Mouse (Mus musculus) C3H10T1/2 (cell line): ENCODE data around the gene Ceacam19. TPM values are rescaled to one million over a fixed set of nuclear protein-coding genes. Genes with fewer than 3 reads are reported as not detected.

ENCODE experiments used
- polyA plus RNA-seq, 2 experiments: library from polyadenylated mRNA; unstranded; fragments of >200 nt; fragmentation: generic; extraction: Trizol; gene quantifications; one replicate each; pipeline ENCODE4 v1.2.1; 2012; ENCODE audit warnings: missing spikeins in 2 of 2

The Ceacam19 gene
- polyA plus RNA-seq = not detected

DNA sequence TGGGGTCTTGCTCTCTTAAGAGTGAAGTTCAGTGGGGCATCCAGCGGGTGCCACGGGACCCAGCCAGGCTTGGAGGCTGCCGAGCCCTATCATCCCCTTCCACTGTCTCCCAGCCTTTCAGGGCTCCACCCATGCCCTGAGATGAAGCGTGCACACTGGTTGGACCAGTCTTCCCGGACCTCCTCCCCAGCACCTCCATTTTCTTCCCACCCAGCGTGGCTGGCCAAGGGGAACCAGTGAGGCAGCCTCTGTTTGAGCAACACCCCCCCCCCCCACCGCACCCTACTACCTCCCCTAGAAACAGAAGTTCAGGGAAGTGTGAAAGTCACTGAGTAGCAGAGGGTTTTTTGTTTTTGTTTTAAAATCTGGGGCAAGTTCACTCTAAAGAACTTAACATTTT, at the start of gene Ceacam19:
Gene Ceacam19 (minus strand): TSS at position 117 of the 400 bp plus-strand sequence.

DNA sequence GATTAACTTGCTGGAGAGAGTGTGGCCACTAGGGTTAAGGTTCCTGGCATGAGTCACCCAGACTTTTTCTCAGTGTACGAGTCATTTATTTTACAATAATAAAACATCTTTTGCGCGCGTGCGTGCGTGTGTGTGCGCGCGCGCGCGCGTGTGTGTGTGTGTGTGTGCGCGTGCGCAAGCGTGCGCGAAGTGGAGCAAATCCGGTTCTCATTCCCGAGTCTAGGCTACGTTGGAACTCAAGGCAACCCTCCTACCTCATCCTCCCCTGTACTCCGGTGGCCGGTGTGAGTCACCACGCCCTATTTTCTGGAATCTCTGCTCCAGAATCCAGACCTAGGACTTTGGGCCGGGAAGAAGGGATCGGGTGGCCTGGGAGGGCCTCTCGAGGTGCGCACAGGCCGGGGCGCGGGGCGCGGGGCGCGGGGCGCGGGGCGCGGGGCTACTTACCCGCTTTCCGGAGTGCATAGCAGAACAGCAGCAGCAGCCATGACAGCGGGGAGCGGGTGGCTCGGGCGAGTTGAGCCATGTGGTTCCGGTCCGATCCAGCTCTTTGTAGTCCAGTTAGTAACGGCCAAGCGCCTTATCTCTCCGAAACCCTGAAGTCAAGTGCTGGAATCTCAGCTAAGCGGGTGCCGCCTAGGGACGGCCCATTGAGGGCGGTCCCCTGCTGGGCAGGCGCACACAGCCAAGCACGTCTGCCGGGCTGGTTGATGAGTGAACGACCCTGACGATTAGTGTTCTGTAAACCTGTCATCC, 32.9 kb upstream of the Ceacam19 start, which contains the start of gene Pvr:
Gene Pvr (minus strand): TSS at position 655 of the 756 bp plus-strand sequence.

DNA sequence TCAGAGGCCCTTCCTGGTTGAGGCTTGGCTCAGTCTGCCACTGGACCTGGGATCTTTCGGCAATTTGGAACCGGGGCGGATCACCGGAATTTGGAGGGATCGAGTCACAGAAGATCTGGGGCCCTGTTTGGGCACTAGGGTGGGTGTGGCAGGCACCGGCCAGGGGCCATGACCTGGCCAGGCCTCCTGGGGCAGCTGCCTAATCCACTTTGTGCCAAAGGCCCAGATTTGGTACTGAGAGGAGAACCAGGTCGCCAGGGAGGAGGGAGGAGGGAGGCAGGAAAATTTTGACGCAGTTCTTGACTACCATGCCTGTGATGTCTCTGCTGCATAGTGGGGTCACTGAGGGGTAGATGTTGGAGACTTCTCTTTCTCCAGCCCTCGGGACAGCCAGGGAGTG, 26.6 kb downstream of the Ceacam19 start, which contains the start of gene Ceacam16:
Gene Ceacam16 (minus strand): TSS at position 101 of the 400 bp plus-strand sequence.

DNA sequence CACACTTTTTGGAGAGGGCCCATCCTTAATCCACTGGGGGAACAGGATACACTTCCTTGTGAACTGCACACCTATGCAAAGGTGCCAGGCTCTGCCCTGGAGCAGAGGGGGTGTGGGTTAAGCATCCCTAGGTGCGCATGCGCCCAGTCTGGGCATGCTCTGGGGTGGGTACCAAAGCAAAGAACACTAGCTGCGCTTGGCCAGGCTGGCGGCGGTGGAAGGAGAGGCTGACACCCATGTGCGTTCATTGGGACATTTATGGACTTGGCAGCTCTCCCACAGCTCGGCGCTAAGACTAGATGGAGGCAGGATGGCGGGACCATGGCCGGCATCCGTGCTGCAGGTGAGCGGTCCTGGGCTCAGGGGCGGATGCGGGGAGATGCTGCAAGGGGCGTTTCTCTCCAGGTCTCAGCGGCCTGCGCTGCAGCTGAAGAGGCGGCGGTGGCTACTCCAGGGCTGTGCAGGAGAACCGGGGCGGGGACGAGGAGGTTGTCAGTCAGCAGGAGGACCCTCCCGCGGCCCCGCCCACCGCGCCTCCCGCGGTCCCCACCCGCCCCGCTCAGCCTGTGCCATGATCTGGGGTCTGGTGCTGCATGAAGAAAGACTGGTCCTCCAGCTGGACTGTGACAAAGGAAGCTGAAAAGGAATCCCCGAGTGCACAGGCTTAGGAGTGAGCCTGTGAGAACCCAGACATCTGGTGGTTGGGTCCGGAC, 35.8 kb downstream of the Ceacam19 start, which contains the start of gene Gm19345:
Gene Gm19345 (plus strand): TSS at position 146 of the 713 bp plus-strand sequence.

Other genes starting within 250 kb of the Ceacam19 start
- gene Clptm1, start 222.9 kb downstream of the Ceacam19 start, polyA plus RNA-seq = 10 to 100 TPM; 82.8 to 99.6 TPM
- gene Apoc2, start 210.0 kb downstream of the Ceacam19 start, polyA plus RNA-seq = under 1 TPM in 1 of 2 experiments, not detected in 1; 0.94 TPM
- gene Gm44805, start 206.5 kb downstream of the Ceacam19 start, polyA plus RNA-seq = not detected
- gene Apoc4, start 206.5 kb downstream of the Ceacam19 start, polyA plus RNA-seq = 1 to 10 TPM in 1 of 2 experiments, not detected in 1; 4.6 TPM
- 10 to 100 TPM in 1 of 2 experiments, not detected in 1; 23.3 TPM for gene Apoc1, start 195.3 kb downstream of the Ceacam19 start, polyA plus RNA-seq
- gene Apoe, start 188.8 kb downstream of the Ceacam19 start, polyA plus RNA-seq = 10 to 100 TPM in 1 of 2 experiments, under 1 TPM in 1; 0.54 to 25.5 TPM
- 100 to 1,000 TPM in 1 of 2 experiments, 10 to 100 TPM in 1; 73.6 to 172 TPM for gene Tomm40, start 172.5 kb downstream of the Ceacam19 start, polyA plus RNA-seq
- gene Nectin2, start 137.5 kb downstream of the Ceacam19 start, polyA plus RNA-seq = 10 to 100 TPM; 10.7 to 22.9 TPM
- gene Bcam, start 116.9 kb downstream of the Ceacam19 start, polyA plus RNA-seq = under 1 TPM; 0.04 to 0.12 TPM
- gene Cblc, start 91.2 kb downstream of the Ceacam19 start, polyA plus RNA-seq = under 1 TPM in 1 of 2 experiments, not detected in 1; 0.06 TPM
- 10 to 100 TPM in 1 of 2 experiments, 1 to 10 TPM in 1; 3.7 to 20.3 TPM for gene Bcl3, start 65.2 kb downstream of the Ceacam19 start, polyA plus RNA-seq
- gene Gm19345, start 36.0 kb downstream of the Ceacam19 start, polyA plus RNA-seq = under 1 TPM in 1 of 2 experiments, not detected in 1; 0.12 TPM
- under 1 TPM in 1 of 2 experiments, not detected in 1; 0.04 TPM for gene Ceacam16, start 26.7 kb downstream of the Ceacam19 start, polyA plus RNA-seq
- 1 to 10 TPM; 5.5 to 6.8 TPM for gene Pvr, start 33.2 kb upstream of the Ceacam19 start, polyA plus RNA-seq
- gene Igsf23, start 62.8 kb upstream of the Ceacam19 start, polyA plus RNA-seq = under 1 TPM; 0.28 to 0.59 TPM
- under 1 TPM in 1 of 2 experiments, not detected in 1; 0.01 TPM for gene Ceacam20, start 77.4 kb upstream of the Ceacam19 start, polyA plus RNA-seq
- not detected for gene Nlrp9b, start 103.5 kb upstream of the Ceacam19 start, polyA plus RNA-seq
- not detected for gene Vmn1r91, start 211.7 kb upstream of the Ceacam19 start, polyA plus RNA-seq
- not detected for gene Gm16442, start 234.6 kb upstream of the Ceacam19 start, polyA plus RNA-seq